Mouse (Mus musculus): Measurements from ENCODE around the gene Vstm2l.
A peak's percentile ranks its signal among the peaks of the same experiment; 100 is the strongest.

Vstm2l gene

DNA sequence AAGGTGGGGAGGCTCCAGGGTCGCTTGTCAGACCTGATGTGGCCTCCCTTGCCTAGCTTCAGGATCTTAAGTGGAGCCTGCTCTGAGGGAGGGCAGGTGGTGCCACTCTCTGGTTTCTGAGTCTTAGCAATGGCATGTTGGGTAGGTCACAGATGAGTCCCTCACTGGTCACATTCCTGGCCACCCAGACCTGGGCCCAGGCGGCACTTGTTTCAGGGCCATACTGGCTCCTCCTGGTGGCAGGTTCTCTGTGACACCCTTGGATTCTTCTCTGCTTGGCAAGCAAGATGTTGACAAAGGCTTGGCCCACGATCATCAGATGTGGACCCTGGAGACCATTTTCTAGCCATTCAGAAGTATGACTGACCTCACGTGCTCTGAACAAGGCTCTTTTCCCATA, 18.2 kb downstream of the Vstm2l start:
- DNase-seq (ENCODE audit: low spot score) = no peak

DNA sequence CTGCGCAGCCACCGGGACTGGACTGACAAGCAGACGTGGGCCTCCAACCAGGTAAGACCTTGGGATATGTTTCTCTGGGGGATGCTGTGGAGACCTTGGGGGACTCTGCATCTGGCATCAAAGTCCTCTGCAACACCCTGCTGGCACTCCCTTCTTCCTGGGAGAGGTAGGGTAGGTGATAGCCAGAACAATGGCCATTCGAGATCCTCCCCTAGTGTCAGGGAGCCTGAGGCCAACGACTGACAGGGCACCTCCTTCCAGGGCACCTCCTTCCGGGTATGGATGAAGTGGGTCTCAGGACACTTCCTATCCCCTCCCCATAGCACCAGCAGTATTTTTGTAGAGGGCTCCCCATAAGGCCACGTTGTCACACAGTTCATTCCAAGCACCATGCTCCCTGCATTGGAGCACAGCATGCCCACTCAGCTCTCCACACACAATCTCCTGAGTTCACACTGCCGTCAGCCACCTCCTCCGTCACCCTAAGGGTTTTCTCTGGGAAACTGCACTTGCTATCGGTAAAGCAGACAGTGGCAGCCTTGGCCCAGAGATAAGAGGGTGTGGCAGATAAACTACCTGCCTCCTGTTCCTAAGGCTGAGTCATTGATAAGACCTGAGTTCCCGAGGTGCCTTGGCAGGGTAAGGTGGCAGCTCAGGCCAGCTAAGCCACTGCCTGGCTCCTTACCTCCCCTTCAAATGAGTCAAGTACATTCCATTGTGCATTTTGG, 21.2 kb downstream of the Vstm2l start:
- no peak for DNase-seq (ENCODE audit: low spot score)

- DNase-seq (ENCODE audit: low spot score) = no peak
These were observed 22.2 kb downstream of the Vstm2l start for GRCm38 (mm10) chr2:157936676-157937075.

DNA sequence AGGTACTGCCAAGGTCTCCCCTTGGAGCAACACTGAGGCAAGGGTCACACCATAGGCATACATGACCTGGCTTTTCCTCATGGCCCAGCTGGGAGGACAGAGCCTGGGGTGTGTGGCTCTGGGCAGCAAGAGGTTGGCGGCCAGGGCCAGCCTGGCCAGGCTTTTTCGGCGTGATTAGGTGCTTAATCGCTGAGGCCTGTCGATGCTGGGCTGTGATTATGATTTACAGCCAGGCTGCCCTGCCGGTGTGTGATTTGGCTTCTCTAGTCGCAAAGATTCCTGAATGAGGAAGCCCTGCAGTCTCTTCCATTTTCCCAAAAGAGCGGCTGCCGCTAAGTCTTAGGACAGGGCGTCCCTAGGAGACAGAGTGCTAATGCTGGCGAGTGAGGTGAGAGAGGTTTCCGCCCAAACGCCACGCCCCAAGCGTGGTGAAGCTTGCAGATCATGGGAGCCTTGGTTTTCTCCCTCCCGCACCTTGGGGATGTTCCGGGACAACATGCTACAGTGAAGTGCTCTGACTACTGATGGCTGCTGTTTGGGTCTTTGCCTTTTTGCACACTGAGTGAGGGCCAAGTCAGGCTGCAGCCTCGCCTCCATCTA, 26.2 kb downstream of the Vstm2l start:
- no peak for DNase-seq (ENCODE audit: low spot score)

DNA sequence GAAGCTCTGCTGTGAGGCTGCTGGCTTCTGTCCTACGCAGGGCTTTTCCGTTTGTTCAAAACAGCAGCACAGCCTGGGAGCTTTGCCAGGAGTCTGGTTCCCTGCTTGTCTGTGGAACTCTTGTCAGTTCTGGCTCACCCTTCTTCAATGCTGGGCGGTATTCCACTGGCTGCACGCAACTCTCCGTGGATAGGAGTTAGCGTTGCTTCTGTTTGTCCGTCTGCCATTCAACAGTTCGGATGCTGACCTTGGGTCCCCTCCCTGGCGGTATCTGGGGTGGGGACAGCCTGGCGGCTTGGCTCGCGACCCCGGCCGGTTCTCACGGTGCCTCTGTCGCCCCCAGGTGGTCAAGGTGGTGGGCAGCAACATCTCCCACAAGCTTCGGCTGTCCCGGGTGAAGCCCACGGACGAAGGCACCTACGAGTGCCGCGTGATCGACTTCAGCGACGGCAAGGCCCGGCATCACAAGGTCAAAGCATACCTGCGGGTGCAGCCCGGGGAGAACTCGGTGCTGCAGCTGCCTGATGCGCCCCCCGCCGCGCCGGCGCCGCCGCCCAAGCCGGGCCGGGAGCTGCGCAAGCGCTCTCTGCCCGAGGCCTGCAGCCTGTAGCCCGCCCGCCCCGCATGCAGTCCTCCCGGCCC, 29.2 kb downstream of the Vstm2l start:
- DNase-seq (ENCODE audit: low spot score) = peak; percentile 48

GRCm38 (mm10) chr2:157944156-157944893, 29.9 kb downstream of the Vstm2l start:
- no peak for DNase-seq (ENCODE audit: low spot score)

DNA sequence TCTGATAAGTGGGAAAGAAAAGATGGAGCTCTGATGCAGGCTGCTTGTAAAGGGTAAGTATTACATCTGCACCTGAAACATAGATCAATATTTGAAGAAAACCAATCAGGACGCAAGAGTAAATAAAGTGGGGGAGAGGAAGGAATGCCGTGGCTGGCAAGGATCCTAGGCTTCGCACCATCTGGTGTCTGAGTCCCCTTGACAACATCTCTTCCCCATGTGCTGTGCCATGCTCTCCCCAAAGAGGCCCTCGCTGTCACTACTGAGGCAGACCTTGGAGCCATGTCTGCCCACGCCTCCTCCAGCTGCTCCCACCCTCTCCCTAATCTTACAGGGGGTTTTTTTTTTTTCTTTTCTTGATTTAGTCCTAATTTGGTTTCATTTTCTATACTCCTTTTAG, 39.5 kb downstream of the Vstm2l start:
- DNase-seq (ENCODE audit: low spot score) = no peak

DNA sequence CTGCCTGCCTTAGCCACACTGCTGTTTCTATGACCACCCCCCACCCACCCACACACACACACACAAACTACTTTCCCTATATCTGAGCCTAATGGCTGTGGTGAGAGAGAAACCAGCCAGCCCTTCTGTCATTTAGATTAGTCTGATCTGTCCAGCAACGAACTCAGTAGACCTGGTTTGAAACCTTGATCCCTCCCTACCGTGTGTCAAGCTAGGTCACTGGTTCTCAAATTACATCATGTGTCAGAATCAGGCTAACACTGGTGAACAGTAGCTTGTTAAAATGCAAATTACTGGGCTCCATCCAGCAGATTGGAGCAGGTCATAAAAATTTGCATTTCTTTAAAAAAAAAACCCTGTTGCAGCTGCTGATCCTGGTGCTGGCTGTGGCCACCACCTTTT, 43.3 kb downstream of the Vstm2l start:
- no peak for DNase-seq (ENCODE audit: low spot score)

DNA sequence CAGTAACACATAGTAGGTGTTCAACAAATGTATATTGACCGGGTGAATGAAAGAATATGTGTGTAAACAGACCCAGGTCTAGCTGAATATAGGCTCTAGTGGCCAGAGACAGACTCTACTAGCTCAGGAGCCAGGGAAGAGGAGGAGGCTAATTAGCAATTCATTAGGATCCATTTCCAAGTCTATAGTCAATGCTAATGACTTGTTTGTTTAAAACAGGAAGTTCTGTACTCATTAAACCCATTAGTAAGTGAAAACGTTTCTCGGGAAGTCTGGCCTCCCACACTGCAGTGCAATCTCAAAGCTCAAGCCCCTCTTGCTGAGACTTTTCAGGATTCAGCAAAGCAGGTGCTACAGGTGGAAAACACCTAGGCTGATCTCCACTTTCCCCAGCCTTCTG, 53.4 kb downstream of the Vstm2l start:
- DNase-seq (ENCODE audit: low spot score) = no peak

DNA sequence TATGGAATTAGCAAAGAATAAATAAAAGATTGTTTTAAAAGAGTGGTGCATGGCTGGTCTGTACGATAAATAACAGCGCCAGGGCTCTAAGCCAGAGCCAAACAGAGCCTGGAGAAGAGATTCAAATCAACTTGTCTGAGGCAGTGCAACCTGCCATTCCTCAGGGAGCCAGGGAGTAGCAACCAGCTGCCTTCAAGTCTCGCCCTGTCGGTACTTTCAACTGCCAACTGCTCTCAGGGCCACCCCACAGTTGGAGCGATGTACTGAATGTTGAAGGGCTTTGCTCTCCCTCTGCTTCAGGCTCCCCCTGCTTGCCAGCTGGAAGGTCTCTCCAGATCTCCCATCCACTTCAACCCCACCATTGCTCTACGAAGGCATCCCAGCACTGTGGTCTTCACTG, 55.7 kb downstream of the Vstm2l start:
- DNase-seq (ENCODE audit: low spot score) = no peak

DNA sequence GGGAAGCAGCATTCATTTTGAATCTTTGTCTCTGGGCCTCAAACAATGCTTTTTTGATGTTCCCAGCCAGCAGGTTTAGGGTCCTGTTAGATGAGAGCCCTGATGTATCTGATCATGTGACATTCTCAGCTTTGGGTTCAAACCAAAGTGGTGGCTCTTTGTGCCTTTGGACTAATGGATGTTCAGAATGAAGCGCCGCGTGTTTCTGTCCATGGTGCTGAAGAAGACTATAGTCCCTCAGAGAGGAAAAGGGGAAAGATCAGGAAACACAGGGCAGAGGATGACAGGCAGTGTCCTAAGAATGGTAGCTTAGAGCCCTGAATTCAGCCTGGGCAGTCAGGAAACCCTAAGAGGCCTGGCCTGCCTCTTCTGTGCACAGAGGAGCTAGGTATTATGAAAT, 56.2 kb downstream of the Vstm2l start:
- DNase-seq (ENCODE audit: low spot score) = peak; percentile 23

DNA sequence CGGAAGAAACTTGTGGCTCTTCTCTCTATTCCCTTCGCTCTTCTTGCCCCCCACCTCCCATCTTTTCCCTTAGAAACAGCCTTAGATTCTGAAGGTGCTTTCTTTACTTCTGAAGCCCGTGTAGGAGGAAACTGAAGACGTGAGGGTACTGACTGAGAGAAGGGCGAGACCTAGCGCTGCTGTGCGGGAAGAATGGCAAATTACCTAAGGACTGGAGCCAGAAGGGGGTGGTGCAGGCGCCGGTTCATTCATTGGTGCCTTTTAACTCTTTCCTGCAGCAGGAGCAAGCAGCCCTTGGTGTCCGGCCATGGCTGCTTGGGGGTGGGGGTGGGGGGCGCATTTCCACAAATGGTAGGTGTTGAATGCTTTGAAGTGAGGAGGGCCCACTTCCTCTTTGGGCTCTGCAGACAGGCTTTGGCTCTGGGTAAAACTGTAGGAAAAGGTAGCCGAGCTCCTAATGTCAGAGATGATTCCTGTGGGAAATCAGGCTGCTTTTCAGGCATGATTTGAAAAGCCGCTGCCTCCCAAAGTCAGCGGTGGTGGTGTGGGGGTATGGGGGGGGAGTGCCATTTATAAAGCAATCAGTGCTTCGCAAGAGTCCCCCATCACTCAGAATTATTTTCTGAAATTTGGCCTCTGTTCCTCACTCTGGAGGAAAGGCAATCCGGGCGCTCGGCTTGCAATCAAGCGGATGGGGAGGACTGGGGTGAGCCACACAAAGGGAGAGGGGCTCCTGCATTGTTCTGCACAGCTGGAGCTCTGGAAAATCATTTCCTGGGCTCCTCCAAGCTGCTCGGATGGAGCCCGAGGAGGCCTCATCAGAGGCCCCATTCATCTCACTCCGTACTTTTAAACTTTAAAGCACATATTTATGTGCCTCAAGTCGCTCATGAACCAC, 60.4 kb downstream of the Vstm2l start:
- no peak for DNase-seq (ENCODE audit: low spot score)

DNA sequence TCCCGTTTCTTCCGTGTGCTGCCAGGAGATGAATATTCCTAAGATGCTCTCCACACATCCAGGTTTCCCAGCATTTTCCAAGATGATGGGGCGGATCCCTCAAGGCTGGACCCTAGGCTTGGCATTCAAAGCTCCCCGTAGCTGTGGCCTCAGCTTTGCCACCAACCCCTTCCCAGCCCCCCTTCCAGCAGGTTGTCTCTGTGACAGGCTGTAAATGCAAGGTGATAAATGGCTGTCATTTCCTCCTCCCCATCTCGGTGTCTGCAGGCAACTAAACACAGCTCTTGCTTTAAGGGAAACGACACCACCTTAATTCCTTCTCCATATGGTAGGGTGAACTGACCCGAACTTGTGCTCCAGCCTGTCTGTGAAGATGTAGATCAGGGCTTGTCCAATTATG, 61.1 kb downstream of the Vstm2l start:
- DNase-seq (ENCODE audit: low spot score) = no peak

DNA sequence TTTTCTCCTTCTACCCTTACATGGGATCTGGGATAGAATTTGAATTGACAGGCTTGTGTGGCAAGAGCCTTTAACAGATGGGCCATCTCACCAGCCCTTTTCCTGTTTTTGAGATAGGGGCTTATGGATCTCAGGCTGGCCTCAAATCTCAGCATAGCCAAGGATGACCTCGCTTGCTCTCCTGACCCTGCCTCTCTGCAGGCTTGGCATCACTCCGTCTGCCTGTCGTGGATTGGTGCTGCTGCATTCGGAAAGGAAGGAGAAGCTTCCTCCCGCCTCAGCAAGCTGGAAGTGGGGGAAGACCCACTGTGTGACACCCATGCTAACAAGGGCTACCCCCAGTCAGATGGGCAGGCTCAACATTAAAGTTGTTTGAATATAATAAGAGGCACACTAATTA, 64.8 kb downstream of the Vstm2l start:
- no peak for DNase-seq (ENCODE audit: low spot score)

DNA sequence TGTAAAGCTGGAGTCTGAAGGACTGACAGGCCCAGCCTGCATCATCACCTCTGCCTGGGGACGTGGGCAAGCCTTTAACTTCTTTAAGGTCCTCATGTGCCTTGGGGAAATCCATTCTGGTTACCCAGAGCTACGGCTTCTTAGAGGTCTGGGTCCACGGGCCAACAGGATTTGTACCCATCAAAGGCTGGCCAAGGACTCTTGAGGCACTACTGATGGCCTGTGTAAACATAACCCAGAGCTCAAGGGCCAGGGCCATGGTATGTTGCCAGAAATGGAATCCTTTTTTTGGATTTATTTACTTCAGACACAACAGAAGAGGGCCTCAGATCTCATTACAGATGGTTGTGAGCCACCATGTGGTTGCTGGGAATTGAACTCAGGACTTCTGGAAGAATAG, 68.3 kb downstream of the Vstm2l start:
- DNase-seq (ENCODE audit: low spot score) = no peak

DNA sequence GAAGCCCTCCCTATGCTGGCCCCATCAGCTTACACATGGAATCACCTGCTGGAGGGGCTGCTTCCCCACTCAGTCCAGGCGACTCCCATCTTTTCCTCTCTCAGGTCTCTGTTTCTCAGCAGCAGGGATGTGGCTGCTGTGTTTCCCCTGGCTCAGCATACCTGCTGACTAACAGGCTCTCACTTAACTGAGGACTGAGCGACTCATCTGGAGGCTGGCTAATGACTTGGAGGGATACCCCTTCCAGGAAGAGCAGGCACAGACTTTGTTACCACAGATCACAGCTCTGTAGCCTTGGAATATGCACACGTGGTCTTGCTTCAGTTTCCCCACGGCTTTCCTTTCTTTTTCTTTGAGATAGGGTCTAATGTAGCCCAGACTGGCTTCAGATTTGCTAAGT, 68.8 kb downstream of the Vstm2l start:
- DNase-seq (ENCODE audit: low spot score) = no peak

GRCm38 (mm10) chr2:157985611-157986010, 71.2 kb downstream of the Vstm2l start:
- no peak for DNase-seq (ENCODE audit: low spot score)

DNA sequence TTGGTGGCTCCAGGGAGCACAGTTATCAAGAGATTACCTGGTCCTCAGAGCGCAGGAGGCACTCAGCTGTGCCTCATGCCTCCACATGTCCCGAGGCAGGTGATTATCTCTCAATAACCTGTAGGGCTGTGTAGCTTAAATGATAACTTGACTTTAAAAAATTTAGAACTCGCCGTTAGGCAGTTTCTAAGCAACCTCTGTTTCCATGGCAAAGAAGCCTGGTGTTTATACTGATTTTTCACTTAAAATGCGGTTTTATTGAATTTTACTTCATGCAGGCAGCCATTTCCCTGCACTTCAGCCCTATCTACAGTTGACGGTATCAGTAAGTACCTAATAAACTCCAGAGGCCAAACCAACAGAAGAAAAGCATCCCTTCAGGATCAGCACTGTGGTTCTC, 71.8 kb downstream of the Vstm2l start:
- no peak for DNase-seq (ENCODE audit: low spot score)

GRCm38 (mm10) chr2:157988416-157989190, 74.2 kb downstream of the Vstm2l start:
- no peak for DNase-seq (ENCODE audit: low spot score)

DNA sequence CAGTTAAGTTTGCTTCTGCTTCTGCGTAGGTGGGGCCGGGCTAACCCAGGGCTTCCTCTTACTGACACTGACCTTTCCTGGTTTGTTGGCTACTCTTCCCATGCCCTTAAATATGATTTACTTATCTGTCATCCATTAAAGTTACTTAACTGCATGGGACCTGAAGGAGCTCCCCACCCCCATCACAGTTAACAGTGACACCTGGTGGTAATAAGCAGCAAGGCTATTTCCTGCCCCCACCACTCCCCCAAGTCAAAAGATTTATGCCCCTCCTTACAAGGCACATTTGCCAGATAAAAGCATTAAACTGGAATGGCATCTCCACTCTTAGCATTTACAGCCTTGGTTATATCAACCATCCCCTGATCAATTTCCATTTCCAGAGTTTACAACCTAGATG, 75.5 kb downstream of the Vstm2l start:
- no peak for DNase-seq (ENCODE audit: low spot score)

- no peak for DNase-seq (ENCODE audit: low spot score)
These were observed 76.6 kb downstream of the Vstm2l start for GRCm38 (mm10) chr2:157991026-157991425.

All from ovary, postnatal 10 days (tissue).